ENCODE assay signal across 8 mouse cellular contexts in the genomic region with DNA sequence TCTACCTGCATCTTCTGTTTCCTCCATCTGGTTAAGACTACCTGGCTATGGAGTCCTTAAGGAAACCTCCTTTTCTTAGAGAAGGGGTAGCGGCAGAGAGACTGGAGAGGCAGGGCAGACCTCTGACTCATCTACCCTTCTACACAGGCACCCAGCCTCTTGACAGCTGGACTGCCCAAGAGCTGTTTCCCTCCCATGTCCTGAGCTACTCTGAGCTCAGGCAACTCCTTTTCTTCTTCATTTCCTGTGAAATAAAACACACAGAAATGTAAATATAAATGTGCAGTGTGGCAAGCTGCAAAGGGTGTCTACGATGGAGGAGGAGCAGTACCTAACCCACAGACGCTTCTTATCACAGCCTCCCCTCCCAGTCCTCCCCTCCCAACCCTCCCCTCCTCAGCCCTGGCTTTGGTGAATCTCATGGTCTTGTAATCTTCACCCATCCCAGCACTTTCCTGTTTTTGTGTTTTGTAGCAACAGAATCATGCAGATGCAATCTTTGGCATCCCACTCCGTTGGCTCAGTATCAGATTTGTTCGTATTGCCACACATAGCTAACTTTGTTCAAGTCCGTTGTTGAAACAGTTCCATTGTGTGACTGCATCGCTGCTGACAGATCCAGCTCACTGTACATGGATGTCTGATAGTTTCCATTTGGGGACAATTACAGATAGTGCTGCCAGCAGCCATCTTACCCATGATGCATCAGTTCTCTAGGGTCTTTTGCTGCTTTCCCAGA. TPM values are rescaled to one million over a fixed set of nuclear protein-coding genes. Genes with fewer than 3 reads are reported as not detected.
A peak's percentile ranks its signal among the peaks of the same experiment; 100 is the strongest.
DNase-seq lines count a peak whose midpoint lies in the region; ATAC-seq lines count a peak whose summit lies in the region.

No protein-coding gene starts in this region.

- no peak for DNase-seq in hindbrain, embryonic 11.5 days (ENCODE audit: low spot score)
- peak; percentile 92 for DNase-seq in Muller cell, postnatal 12 days (ENCODE audit: inconsistent ontology term)
- DNase-seq in gastrocnemius, postnatal 25 days = peak; percentile 73
- DNase-seq in kidney, postnatal 4 days = peak; percentile 30 to 56
- peak; percentile 94 for DNase-seq in lung, postnatal 10 days
- no peak for DNase-seq in cerebellum, adult 11-12 months
- DNase-seq in T-cell, adult 2 months (ENCODE audit: low spot score) = no peak

- H3K4me2 ChIP-seq in hindbrain, embryonic 13.5 days = no peak overlapping the region
- H3K4me2 ChIP-seq in hindbrain, embryonic 11.5 days (replicated peaks; ENCODE audit: low read depth, low read length) = no peak overlapping the region

- H3K36me3 ChIP-seq in hindbrain, embryonic 13.5 days = peaks cover 37% of the 10 kb centered on the region
- peaks cover 10% of the 10 kb centered on the region for H3K36me3 ChIP-seq in hindbrain, embryonic 11.5 days (ENCODE audit: control insufficient read depth, insufficient read depth, low read length)

- WGBS in hindbrain, embryonic 13.5 days = 83% methylated on average over 7 of the region's 7 CpGs
- WGBS in hindbrain, embryonic 11.5 days = 90% methylated on average over 7 of the region's 7 CpGs

- H3K4me3 ChIP-seq in hindbrain, embryonic 13.5 days = no peak overlapping the region
- no peak overlapping the region for H3K4me3 ChIP-seq in hindbrain, embryonic 11.5 days (ENCODE audit: low read depth, low read length)

- H3K9ac ChIP-seq in hindbrain, embryonic 13.5 days = no peak overlapping the region
- no peak overlapping the region for H3K9ac ChIP-seq in hindbrain, embryonic 11.5 days (ENCODE audit: low read depth, low read length)

- ATAC-seq in hindbrain, embryonic 13.5 days (ENCODE audit: low FRiP score) = peak; percentile 39; the same call in 1 of the 2 replicates
- ATAC-seq in hindbrain, embryonic 11.5 days (ENCODE audit: low FRiP score) = no peak

- H3K27ac ChIP-seq in hindbrain, embryonic 13.5 days = peak overlapping the region; percentile 53
- H3K27ac ChIP-seq in hindbrain, embryonic 11.5 days (ENCODE audit: low read depth, low read length) = no peak overlapping the region

- no peaks in the 10 kb centered on the region for H3K9me3 ChIP-seq in hindbrain, embryonic 13.5 days
- no peaks in the 10 kb centered on the region for H3K9me3 ChIP-seq in hindbrain, embryonic 11.5 days (ENCODE audit: control insufficient read depth, low read length)

- H3K4me1 ChIP-seq in hindbrain, embryonic 13.5 days (replicated peaks) = 0 out of 2 replicates have a peak, but pooled peaks cover 4% of the 10 kb centered on the region
- no peaks in the 10 kb centered on the region for H3K4me1 ChIP-seq in hindbrain, embryonic 11.5 days (replicated peaks; ENCODE audit: control insufficient read depth, insufficient read depth, low read length)

- no peaks in the 10 kb centered on the region for H3K27me3 ChIP-seq in hindbrain, embryonic 13.5 days
- no peaks in the 10 kb centered on the region for H3K27me3 ChIP-seq in hindbrain, embryonic 11.5 days (ENCODE audit: control insufficient read depth, insufficient read depth, low read length)

RNA-seq across cellular contexts. Expression of gene Add1, which starts 7.8 kb away (rescaled TPM):
- 206 and 216 TPM in 2 replicates for polyA plus RNA-seq in hindbrain, embryonic 13.5 days (2015; fragmentation: Nextera tagmentation; extraction: Ambion mirVana)
- polyA plus RNA-seq in hindbrain, embryonic 11.5 days (2014; fragmentation: Nextera tagmentation; extraction: Ambion mirVana) = 161 and 167 TPM in 2 replicates
- 10 to 100 TPM; 61.8 to 68.6 TPM for total RNA-seq in gastrocnemius, postnatal 25 days (2021)

RNA-seq across cellular contexts. Expression of gene Sh3bp2, which starts 40.1 kb away (rescaled TPM):
- 17.1 and 20.9 TPM in 2 replicates for polyA plus RNA-seq in hindbrain, embryonic 13.5 days (2015; fragmentation: Nextera tagmentation; extraction: Ambion mirVana)
- polyA plus RNA-seq in hindbrain, embryonic 11.5 days (2014; fragmentation: Nextera tagmentation; extraction: Ambion mirVana) = 10.8 and 12.6 TPM in 2 replicates
- total RNA-seq in gastrocnemius, postnatal 25 days (2021) = 1 to 10 TPM; 1.1 to 1.2 TPM

RNA-seq across cellular contexts. Expression of gene Tnip2, which starts 51.9 kb away (rescaled TPM):
- 10.3 and 10.7 TPM in 2 replicates for polyA plus RNA-seq in hindbrain, embryonic 13.5 days (2015; fragmentation: Nextera tagmentation; extraction: Ambion mirVana)
- 4.3 TPM in 2 replicates for polyA plus RNA-seq in hindbrain, embryonic 11.5 days (2014; fragmentation: Nextera tagmentation; extraction: Ambion mirVana)
- total RNA-seq in gastrocnemius, postnatal 25 days (2021) = 1 to 10 TPM; 2.1 to 2.3 TPM

Comparison
In these comparisons a context has a peak if more than half of its experiments do, and no peak if none do; other contexts are left out.
1. DNase-seq: peak in Muller cell, postnatal 12 days (single experiment), gastrocnemius, postnatal 25 days (single experiment), kidney, postnatal 4 days (2 of 2) and lung, postnatal 10 days (single experiment); none in hindbrain, embryonic 11.5 days (single experiment), cerebellum, adult 11-12 months (single experiment) and T-cell, adult 2 months (single experiment).